Mouse (Mus musculus) bone marrow, adult 2 months (tissue): ENCODE measurements at regions not wholly inside any gene's neighbourhood (a gene's known extent, or its start where the extent isn't known, plus 50 kb on each side); places are given as distances from the start of the nearest gene placed in this dataset.

ENCODE experiments used
- CTCF ChIP-seq: fragments of 200-500 bp; IDR thresholded peaks from 2 replicates; pipeline ENCODE4 v1.5.1; 2011; ENCODE audit warnings: low read length, control low read depth; ENCODE audit not compliant: control insufficient read depth, insufficient read depth
- POLR2A ChIP-seq: fragments of 200-500 bp; IDR thresholded peaks from 2 replicates; pipeline ENCODE4 v1.6.1; 2011; ENCODE audit warnings: low read depth, mild to moderate bottlenecking, control low read depth, low read length, borderline replicate concordance; ENCODE audit not compliant: control insufficient read depth

DNA sequence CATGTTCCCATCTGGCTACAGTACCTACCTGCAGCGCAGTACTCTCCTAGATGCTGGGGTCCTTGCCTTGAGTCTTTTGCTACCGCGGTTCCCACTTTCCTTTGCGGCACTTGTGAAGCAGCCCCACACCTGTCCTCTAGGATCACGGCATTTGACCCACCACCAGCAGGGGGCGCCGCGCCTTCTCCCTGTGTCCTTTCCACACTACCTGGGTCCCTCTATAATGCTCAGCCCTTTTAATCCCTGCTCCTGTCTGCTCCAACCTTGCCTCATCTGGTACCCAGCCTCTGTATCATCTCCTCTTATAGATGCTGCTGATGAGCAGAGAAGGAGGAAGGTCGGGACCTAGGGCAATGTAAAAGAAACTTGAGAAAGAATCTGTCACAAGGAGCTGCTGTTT, 53.9 kb upstream of the Cachd1 start:
- TF ChIP-seq POLR2A (no peak), CTCF (peak; percentile 50; the same call in 1 of the 2 replicates)
